Mouse (Mus musculus): ENCODE measurements at regions not wholly inside any gene's neighbourhood (a gene's known extent, or its start where the extent isn't known, plus 50 kb on each side); places are given as distances from the start of the nearest gene placed in this dataset.
A peak's percentile ranks its signal among the peaks of the same experiment; 100 is the strongest.

DNA sequence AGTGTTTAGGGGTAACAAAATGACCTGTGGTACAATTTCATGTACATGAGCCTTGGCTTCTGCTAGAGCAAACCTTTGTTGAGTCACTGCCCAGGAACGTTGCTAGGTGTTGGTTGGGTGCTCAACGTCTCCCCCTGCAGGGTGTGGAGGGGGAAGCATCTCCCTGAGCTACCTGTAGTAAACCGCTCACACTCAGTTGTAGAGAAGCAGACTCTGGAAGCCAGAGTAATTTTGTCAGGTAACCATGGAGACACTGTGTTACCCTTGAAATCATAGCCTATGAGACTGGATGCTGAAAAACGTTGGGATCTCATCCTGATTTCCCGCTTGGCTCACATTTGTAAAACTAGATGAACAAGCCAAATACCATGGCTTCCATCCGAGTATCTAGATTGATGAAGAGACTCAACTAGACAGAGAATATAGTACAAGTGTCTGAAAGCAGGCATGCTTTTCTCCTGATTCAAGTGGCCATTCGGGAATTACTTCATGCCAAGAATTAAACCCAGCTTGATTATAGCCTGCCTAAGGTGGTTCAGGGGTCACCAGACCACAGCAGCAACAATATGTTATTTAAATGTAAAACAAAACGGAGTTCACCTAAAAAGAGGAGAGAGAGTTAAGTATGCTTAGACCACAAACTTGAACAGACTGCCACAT lies 63.7 kb upstream of the Ctla4 start:
- peak; percentile 45 for DNase-seq

DNA sequence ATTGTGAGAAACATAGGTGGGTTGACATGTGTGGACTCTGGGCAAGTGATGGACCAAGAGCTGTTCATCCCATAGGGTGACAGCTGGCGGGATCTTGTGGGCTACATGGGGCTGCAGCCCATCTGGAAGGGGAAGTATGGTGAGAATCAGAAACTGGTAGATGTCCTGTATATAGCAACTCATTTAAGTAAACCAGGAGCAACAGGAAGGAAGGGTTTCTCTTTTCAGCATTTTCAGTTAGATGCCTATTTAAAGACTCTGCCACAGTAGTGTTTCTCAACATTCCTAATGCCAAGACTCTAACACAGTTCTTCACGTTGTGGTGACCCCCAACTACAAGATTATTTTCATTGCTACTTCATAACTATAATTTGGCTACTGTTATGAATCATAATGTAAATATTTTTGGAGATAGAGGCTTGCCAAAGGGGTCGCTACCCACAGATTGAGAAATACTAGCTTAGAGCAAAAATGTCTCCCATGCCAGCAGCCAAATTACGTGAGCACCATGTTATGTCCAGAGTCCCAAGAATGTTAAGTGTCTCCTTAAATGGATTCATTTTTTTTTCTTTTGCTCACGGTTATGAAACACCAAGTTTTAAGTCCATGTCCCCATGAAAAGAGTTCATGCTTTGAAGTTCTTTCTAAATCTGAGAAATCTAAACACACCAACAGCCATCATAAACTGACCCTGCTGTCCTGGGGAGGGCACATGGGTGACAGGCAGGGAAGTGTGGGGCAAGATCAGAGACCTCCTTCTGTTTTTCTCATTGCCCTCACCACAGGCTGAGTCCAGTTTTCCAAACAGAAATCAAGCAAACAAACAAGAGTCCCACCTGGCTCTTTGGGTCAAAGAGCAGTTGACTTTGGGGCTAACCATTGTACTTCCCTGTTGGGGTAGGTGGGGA lies 62.3 kb upstream of the Ctla4 start:
- no peak for DNase-seq

DNA sequence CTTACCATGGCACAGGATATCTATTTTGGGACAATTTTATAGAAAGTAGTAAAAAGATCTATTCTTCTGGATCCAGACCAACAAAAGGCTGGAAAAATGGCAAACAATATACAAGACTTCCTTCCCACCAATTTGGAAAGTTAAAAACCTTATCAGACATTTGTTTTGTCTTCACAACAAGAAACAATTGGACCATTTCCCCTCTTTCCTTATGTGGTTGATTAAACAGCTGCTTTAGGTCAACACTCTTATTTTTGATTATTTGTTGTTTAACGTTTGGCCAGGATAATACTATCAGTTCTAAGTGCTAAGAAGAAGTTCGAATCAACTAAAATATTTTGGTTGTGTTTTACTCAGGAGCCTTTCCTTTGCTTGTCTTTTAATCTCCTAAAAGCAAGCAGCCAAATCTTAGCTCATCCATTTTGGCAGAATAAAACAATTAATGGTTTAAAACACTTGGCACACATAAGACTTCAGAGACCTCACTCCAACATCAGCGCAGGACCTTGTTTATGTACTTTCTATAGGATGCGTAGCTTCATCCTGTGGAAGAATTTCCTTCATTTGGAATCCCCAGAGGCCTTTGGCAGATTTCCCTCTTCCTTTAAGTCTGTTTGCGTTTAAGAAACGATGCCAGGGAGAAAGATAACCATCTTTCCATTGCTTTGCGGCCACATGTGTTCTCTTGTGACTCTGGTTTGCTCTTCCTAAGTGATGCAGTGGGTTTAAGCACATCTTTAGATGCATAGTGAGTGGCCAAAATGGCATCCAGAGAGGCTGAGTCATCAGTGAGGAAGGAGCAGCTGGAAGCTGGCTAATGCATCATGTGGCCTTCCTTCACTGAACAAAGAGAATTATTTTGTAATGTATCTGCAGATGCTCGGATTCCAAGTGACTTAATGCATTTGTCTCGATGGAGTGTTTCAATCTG lies 61.3 kb upstream of the Ctla4 start:
- DNase-seq = no peak

DNA sequence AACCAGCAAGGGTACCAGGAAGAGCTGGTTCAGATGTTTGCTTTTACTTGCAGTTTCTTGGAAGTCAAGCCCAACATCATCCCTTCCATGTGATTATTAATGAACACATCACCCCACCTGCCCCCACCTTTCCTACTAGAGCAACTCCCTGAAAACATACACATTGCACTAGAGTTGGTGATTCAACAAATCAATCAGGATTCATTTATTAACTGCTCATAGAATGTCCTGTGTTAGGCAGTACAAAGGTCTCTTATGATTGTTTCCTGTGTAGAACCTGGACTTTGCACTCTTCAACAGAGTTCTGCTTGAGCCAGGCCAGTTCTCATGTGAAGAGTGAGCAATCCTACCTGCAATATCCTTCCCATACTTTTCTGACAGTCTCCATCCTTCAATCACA lies 59.8 kb upstream of the Ctla4 start:
- no peak for DNase-seq

DNA sequence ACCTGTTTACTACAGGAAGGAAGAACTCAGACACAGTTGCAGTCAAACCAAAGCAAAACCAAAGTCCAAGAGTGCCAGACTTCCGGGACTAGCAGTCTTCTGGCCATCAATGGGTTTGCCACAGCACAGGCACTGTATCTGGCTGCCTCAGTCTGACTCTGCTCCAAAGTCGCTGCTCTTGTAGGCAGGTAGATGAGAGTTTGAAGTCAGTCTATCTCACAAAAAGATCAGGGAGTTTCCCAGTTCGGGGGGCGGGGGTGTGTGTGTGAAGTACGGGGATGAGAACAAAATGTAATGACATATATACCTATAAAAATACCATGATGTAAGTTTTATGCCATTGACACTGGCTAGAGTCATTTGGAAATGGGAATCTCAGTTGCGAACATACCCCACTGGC lies 58.6 kb upstream of the Ctla4 start:
- DNase-seq = no peak

DNA sequence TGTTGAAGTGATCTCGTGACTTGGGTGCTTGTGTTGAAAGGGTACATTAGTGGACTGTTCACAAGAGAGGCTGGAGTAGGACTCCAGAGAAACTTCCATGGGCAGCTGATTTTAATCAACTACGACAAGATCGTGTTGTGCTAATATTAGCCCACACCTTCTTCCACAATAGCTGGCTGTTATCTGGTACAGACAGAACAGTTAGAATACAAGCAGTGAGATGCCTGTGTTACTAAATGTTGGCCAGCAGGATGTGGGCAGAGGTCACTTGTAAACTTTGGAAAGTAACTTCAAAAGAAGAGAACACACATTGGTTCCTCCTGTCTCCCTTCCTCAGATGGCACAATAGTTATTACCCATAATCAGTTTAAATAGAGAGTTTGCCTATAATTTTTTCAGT lies 57.0 kb upstream of the Ctla4 start:
- no peak for DNase-seq

DNA sequence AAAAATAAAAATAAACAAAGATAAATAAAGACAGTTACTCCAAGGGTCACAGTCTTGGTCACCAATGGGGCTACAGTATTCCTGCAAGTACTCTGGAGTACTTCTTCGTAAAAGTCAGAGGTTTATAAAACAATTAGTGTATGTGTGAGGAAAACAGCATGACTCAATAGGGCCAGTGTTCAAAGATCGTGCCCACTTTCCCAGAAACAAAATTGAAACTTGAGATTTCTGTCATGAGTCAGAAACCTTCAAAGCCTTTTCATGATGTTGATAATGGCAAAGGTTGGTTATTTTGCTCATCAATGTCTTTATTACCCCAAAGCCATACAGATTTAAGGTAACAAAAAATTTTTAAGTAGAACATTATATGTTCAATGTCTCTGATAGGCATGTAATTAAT lies 53.1 kb upstream of the Ctla4 start:
- no peak for DNase-seq
